Mouse (Mus musculus) lung, postnatal 0 days (tissue): ENCODE data around the gene Arpc4.

ENCODE experiments used
- CTCF ChIP-seq: IDR thresholded peaks from 2 replicates; pipeline ENCODE4 v1.5.1; 2016; ENCODE audit warnings: antibody characterized with exemption, mild to moderate bottlenecking
- EP300 ChIP-seq: IDR thresholded peaks from 2 replicates; pipeline ENCODE4 v1.6.1; 2016; ENCODE audit warnings: antibody characterized with exemption, mild to moderate bottlenecking, control low read depth

DNA sequence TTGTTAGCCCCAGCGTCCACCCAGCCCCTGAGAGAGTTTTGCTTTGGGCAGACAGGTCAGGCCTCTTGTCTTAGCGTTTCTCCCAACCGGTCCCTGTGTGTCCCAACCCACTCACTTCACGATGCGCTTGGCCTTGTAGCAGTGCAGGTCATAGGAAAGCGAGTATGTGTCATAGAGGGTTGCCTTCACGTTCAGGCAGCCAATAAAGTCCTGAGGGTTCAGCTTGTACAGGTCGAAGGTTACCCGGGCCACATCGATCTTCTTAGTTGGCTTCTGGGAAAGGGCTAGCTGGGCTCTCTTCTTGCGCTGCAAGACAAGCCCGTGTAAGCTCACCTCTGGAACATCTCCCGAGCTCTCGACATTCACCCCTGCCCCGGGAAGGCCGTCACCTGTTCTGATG lies 50.1 kb downstream of the Arpc4 start:
- no peak for TF ChIP-seq CTCF
- TF ChIP-seq EP300 = no peak
